Mouse (Mus musculus) telencephalon, adult 2 months (tissue): ENCODE data around the gene Nol7.

Source experiments
- DNase-seq: peaks from one replicate; pipeline ENCODE4 v3.0.0-alpha.2; 2011; ENCODE audit warnings: low read depth, low spot score

Gene Nol7

GRCm38 (mm10) chr13:43398297-43399080 is at the start of gene Nol7:
Gene Nol7, plus strand, starts transcription at chr13:43398390.
- peak; percentile 91 for DNase-seq

DNA sequence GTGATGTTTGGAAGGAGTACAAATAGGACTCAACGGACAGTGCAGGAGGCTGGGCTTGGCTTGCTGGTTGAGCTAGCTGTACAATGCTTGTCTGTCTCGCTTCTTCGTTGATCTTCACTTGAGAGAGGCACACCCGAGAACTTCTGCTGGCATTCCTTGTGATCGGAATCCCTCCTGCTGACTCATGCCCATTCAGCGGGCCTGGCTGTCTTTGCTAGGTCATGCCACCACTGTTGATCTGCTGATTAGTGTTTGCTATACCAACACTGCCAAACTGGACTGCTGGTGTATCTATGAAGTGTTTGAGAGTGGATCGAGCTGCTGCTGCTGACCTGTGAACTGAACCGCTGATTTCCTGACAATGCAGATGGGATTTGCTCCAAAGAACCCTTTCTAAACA is 48.8 kb upstream of the Nol7 start:
- no peak for DNase-seq

- DNase-seq, result no peak
These were observed 47.6 kb upstream of the Nol7 start for GRCm38 (mm10) chr13:43350489-43351169.

DNA sequence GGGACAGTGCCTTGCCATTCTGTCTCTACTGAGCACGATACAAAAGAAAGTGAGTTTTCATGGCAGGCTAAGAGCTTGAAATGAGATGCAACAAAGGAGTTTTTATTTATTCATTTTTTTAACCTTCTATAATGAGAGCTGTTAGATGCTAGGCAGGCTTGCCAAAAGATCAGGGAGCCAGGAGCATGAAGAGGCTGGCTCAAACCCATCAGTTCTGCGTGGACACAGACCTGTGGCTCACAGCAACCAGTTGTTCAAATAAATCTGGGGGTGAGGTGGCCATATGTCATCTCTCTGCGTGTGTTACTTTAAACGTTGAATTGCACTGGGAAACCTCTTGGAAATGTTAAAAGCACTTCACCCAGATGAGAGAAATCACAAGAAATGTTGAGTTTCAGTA is 44.8 kb upstream of the Nol7 start:
- DNase-seq, result no peak

DNA sequence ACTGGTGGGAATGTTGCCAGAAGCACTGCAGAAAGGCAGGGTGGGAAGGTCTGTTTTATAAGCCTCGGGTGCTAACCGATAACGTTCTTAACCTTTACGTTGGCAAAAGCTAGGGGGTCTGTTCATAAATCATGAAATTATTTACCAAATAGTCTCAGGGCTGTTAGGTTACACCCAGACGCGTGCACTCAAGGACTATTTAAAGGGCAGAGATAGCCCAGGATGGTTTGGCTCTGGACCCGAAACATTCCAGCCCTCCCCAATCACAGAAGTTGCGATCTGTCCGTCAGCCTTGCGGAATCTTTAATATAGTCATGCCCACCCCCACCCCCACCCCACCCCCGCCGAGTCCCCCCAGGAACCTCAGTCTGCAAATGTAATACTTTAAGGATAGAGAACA is 43.8 kb upstream of the Nol7 start:
- no peak for DNase-seq

- no peak for DNase-seq
These were observed 41.7 kb upstream of the Nol7 start for GRCm38 (mm10) chr13:43356346-43357125.

DNA sequence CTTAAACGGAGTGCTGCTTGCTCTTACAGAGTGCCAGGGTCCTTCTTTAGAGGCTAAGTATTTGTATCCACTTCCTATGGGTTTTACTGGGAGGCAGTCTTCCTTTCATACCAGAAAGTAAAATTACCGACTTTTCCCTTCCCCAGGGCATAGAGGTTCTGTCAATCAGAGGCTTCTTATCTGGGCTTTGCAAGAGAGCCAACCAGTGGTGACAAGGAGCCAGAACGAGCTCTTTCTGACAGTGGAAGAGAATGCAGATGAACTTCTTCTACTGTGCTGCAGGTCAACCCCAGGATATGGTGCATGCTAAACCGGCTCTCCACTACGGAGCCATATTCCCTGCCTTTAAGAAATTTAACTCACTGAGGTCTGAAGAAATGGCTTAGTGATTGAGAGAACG is 37.7 kb upstream of the Nol7 start:
- DNase-seq, result no peak

DNA sequence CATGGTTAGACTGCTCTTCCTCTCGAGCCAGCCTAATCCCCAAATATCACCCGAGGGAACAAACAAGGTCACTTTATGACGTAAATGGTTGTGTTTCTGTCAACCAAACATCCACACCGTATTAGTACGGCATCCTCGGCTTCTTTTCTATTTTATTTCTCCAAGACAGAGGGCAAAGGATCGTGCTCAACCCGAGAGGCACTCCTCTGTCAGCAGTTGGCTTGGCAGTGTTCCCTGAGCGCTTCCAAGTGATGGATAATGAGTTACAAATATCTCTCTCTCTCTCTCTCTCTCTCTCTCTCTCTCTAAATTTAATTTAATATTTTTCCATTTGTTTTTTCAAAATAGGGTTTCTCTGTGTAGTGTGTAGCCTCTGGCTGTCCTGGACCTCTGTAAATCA is 35.8 kb upstream of the Nol7 start:
- DNase-seq, result no peak

DNA sequence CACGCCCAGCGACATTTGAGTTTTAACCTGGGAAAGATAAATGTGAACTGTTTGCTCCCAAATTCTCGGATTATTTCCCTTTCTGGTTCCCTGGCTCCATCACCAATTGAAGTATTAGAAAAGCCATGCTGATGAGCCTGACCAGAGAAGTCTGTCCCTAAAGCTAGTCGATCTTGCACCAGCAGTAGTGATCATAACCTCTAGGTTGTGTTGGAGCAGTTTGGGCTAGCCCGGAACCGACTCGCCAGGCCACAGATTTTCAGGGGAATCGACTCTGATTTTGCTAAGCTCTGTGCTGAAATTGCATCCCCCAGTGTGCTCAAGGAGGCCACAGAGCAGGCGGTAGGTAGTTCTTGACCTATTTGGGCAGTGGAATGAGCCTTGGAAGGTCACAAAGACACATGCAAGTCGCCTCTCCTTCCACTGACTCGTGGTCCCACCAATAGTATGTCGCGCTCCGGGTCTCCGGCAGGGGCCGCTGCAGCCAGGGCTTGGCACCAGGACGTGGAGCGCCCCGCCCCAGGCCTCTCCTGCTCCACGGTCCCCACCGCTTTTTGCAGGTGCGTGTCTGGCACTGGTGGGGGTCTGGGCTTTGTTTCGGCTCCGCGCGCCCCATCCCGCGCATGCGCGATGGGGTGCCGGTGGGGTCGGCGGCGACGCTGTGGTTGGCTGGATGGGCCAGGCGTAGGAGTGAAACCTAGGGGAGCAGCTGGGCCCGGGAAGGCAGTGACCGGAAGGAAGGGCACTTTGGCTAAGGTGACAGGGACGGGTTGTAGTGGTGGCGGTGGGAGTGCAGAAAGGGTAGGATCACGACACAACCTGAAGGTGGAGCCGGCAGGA is 33.0 kb upstream of the Nol7 start, which contains the start of gene Sirt5:
Sirt5 (plus strand) TSS at position 512 of the 840 bp plus-strand sequence.
- DNase-seq, result peak; percentile 45

GRCm38 (mm10) chr13:43365825-43366184 is 32.4 kb upstream of the Nol7 start:
- no peak for DNase-seq

GRCm38 (mm10) chr13:43370063-43370462 is 28.1 kb upstream of the Nol7 start:
- no peak for DNase-seq

- DNase-seq, result no peak
These were observed 25.3 kb upstream of the Nol7 start for GRCm38 (mm10) chr13:43372892-43373291.

- DNase-seq, result no peak
These were observed 24.0 kb upstream of the Nol7 start for GRCm38 (mm10) chr13:43374205-43374604.

- no peak for DNase-seq
These were observed 23.2 kb upstream of the Nol7 start for GRCm38 (mm10) chr13:43374918-43375432.

- no peak for DNase-seq
These were observed 18.2 kb upstream of the Nol7 start for GRCm38 (mm10) chr13:43379989-43380388.

DNA sequence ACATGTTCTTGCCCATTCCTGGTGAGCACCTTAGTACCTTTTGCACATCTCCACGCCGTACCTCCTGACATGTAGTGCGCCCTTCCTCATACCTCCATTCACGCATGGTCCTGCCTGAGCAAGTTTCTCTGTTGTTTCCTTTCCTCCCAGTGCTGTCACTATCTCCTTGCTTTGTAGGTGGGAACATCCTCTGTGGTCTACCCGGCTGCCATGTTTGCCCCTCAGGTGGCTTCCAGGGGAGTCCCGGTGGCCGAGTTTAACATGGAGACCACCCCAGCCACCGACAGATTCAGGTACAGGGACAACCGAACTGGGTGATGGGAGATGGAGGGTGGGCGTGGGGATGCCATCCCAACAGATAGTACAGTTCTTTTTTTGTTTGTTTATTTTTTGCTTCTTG is 12.9 kb upstream of the Nol7 start:
- no peak for DNase-seq

DNA sequence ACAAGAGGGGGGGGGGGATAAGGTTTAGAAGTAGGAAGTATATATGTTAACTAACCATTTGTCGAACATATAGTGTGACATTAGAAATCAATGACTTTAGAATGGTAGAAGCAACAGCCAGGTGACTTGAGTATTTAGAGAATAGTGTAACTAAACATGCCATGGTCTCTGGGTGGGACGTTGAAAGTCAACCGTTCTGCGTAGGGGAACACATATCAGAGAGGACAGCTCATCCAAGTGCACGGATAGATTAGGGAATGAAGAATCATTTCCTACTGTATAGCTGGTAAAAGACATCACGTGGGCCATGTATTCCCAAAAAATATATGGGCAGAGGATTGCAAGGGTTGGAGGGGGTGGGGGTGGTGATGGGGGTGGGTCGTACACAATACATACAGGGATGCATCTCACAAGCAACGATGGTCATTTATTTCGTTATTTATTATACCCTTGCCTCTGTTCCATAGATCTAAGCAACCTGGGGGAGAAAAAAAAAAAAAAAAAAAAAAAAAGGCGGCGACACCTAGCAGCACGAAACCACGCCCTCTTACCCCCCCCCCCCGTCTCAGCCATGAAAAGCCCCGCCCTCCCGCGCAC is 392 bp upstream of the Nol7 start:
- no peak for DNase-seq

DNA sequence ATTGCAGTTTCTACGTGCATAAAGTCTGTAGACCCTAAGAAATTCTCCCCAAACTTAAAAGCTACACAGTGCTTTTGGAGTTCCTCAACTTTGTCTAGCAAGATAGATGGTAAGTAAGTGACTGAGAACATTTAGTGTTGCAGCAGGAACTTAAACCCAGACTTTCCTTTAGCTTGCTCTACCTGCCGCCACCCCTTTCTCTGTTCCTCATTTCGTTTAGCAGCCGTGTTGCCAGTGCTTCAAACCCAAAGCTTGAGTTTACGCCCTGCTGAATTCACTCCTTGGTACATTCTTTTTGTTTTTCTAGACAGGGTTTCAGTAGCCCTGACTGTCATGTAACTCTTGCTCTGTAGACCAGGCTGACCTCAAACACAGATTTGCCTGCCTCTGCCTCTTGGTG is 1.4 kb downstream of the Nol7 start:
- DNase-seq, result no peak

GRCm38 (mm10) chr13:43412311-43412710 is 14.1 kb downstream of the Nol7 start:
- peak; percentile 6 for DNase-seq

DNA sequence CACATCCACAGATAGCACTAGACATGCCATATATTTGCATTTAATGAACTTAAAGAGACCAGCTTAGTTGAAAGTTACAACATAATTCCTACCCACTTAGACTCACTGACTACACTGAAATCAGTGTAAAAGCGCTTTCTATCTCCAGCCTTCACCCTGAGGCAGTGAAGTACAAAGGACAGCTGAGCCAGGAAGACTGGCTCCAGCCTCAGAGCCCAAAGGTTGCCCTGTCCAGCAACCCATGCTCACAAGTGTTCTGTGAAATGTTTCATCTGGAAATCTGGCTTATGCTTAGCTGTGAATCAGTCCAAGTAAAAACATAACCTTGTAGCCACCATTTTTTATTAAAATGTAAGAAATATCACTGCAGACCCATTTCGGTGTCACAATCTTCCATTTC is 15.4 kb downstream of the Nol7 start:
- DNase-seq, result no peak

DNA sequence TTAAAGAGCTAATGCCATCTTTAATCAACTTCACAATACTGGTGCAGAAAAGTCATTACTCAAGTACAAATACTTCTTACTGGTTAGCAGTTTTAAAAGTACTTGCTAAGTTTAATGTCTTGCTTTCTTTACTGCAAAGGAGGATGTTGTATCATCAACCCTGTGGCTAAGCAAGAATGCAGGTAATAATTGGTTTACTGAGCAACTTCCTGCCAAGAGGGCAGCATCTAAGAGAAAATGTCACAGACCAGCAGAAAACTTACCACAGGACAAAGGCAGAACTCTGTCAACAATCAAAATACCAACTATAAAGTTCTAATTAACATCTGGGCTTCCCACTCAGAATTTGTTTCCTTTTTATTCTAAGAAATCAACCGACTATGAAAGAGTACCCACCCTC is 17.1 kb downstream of the Nol7 start:
- DNase-seq, result no peak
